Mouse (Mus musculus): Measurements from ENCODE around the gene Nkpd1. TPM values are rescaled to one million over a fixed set of nuclear protein-coding genes. Genes with fewer than 3 reads are reported as not detected.

The Nkpd1 gene
- polyA plus RNA-seq, 1 experiment from 2014 or later, result 1.8 TPM

- Histone ChIP-seq H3K36me3 (ENCODE audit: control insufficient read depth, insufficient read depth, low read length) (no peaks in the 10 kb centered on the region), H3K9me3 (replicated peaks; ENCODE audit: control insufficient read depth, low read length) (no peaks in the 10 kb centered on the region), H3K27me3 (ENCODE audit: control insufficient read depth, insufficient read depth, low read length) (no peaks in the 10 kb centered on the region), H3K9ac (ENCODE audit: low read length) (no peak overlapping the region), H3K4me3 (replicated peaks; ENCODE audit: low read length) (no peak overlapping the region), H3K27ac (ENCODE audit: low read length) (no peak overlapping the region), H3K4me2 (ENCODE audit: low read depth, low read length) (no peak overlapping the region), H3K4me1 (ENCODE audit: control insufficient read depth, insufficient read depth, low read length) (no peaks in the 10 kb centered on the region)
- WGBS, result 64% methylated on average over 12 of the region's 12 CpGs
- ATAC-seq (ENCODE audit: insufficient read depth, low FRiP score), result no peak
These were observed 16.9 kb upstream of the Nkpd1 start for GRCm38 (mm10) chr7:19500420-19501363.

GRCm38 (mm10) chr7:19501658-19502057, 16.0 kb upstream of the Nkpd1 start:
- ATAC-seq (ENCODE audit: insufficient read depth, low FRiP score), result no peak
- H3K27ac ChIP-seq (ENCODE audit: low read length), result no peak overlapping the region
- H3K4me2 ChIP-seq (ENCODE audit: low read depth, low read length), result no peak overlapping the region
- no peak overlapping the region for H3K9ac ChIP-seq (ENCODE audit: low read length)
- no peaks in the 10 kb centered on the region for H3K4me1 ChIP-seq (ENCODE audit: control insufficient read depth, insufficient read depth, low read length)
- 71% methylated on average over 4 of the region's 4 CpGs for WGBS
- no peaks in the 10 kb centered on the region for H3K36me3 ChIP-seq (ENCODE audit: control insufficient read depth, insufficient read depth, low read length)
- no peaks in the 10 kb centered on the region for H3K27me3 ChIP-seq (ENCODE audit: control insufficient read depth, insufficient read depth, low read length)
- no peaks in the 10 kb centered on the region for H3K9me3 ChIP-seq (replicated peaks; ENCODE audit: control insufficient read depth, low read length)
- H3K4me3 ChIP-seq (replicated peaks; ENCODE audit: low read length), result no peak overlapping the region

- H3K4me3 ChIP-seq (replicated peaks; ENCODE audit: low read length), result no peak overlapping the region
- H3K27ac ChIP-seq (ENCODE audit: low read length), result no peak overlapping the region
- no peaks in the 10 kb centered on the region for H3K27me3 ChIP-seq (ENCODE audit: control insufficient read depth, insufficient read depth, low read length)
- H3K4me1 ChIP-seq (ENCODE audit: control insufficient read depth, insufficient read depth, low read length), result 0 out of 2 replicates have a peak, but pooled peaks cover 7% of the 10 kb centered on the region
- WGBS, result 26% methylated on average over 5 of the region's 5 CpGs
- H3K36me3 ChIP-seq (ENCODE audit: control insufficient read depth, insufficient read depth, low read length), result no peaks in the 10 kb centered on the region
- H3K4me2 ChIP-seq (ENCODE audit: low read depth, low read length), result no peak overlapping the region
- H3K9me3 ChIP-seq (replicated peaks; ENCODE audit: control insufficient read depth, low read length), result no peaks in the 10 kb centered on the region
- ATAC-seq (ENCODE audit: insufficient read depth, low FRiP score), result no peak
- peak overlapping the region; percentile 46; the same call in 1 of the 2 replicates for H3K9ac ChIP-seq (ENCODE audit: low read length)
These were observed 14.1 kb upstream of the Nkpd1 start for GRCm38 (mm10) chr7:19503481-19504068.

DNA sequence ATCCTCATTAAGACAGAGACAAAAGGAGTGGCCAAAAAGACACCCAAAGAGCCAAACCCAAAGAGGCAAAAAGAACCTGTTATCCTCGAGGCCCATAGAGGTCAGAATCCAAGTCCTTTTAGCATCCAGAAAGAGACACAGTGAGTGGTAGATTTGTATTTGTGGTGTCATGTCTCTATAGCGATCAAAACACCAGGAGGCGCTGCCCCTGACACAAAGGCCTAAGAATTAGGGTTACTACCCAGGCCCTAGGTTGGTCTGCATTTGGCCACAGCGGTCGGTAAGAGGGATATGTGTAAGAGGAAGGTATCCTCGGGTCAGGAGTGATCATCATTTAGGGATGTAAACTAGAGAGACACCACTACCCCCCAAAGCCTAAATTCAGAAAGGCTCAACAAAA, 11.3 kb upstream of the Nkpd1 start:
- Histone ChIP-seq H3K9me3 (replicated peaks; ENCODE audit: control insufficient read depth, low read length) (no peaks in the 10 kb centered on the region), H3K36me3 (ENCODE audit: control insufficient read depth, insufficient read depth, low read length) (no peaks in the 10 kb centered on the region), H3K4me1 (ENCODE audit: control insufficient read depth, insufficient read depth, low read length) (0 out of 2 replicates have a peak, but pooled peaks cover 11% of the 10 kb centered on the region), H3K4me3 (replicated peaks; ENCODE audit: low read length) (peak overlapping the region; percentile 86; the same call in 1 of the 2 replicates), H3K27ac (ENCODE audit: low read length) (no peak overlapping the region), H3K27me3 (ENCODE audit: control insufficient read depth, insufficient read depth, low read length) (no peaks in the 10 kb centered on the region), H3K4me2 (ENCODE audit: low read depth, low read length) (peak overlapping the region; percentile 96), H3K9ac (ENCODE audit: low read length) (no peak overlapping the region)
- 44% methylated on average over 6 of the region's 6 CpGs for WGBS
- no peak for ATAC-seq (ENCODE audit: insufficient read depth, low FRiP score)

DNA sequence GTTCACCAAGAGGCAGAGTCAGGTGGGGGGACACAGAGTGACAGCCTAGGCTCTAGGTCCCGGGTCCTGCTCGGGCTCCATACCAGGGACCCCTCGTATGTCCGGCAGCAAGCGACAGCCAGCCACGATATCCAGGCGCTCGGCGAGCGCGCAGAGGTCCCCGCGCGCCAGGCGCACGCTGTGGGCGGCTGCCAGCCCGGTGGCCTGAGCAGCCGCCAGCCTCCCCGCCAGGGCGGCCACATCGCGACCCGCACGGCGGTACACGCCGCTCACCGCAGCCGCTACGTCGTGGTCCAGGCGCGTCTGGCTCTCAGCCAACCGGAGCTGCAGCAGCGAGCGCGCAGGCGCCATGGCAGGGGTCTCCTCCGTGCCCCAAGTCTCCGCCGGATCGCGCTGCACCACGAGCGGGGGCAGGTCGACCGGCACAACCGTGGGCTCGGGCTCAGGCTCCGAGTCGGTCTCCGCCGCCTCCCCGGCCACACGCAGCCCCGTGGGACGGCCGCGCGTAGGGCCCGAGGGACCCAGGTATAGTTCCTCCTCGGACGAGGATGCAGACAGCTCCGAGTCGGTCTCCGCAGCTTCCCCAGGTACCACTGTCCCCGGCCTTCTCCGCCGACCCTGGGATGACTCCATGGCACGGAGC, 10.5 kb upstream of the Nkpd1 start:
- WGBS, result under 1% methylated on average over 71 of the region's 71 CpGs
- Histone ChIP-seq H3K9me3 (replicated peaks; ENCODE audit: control insufficient read depth, low read length) (no peaks in the 10 kb centered on the region), H3K36me3 (ENCODE audit: control insufficient read depth, insufficient read depth, low read length) (no peaks in the 10 kb centered on the region), H3K27ac (ENCODE audit: low read length) (no peak overlapping the region), H3K27me3 (ENCODE audit: control insufficient read depth, insufficient read depth, low read length) (no peaks in the 10 kb centered on the region), H3K4me1 (ENCODE audit: control insufficient read depth, insufficient read depth, low read length) (0 out of 2 replicates have a peak, but pooled peaks cover 11% of the 10 kb centered on the region), H3K4me3 (replicated peaks; ENCODE audit: low read length) (peak overlapping the region; percentile 86), H3K9ac (ENCODE audit: low read length) (peak overlapping the region; percentile 90), H3K4me2 (ENCODE audit: low read depth, low read length) (peak overlapping the region; percentile 96)
- ATAC-seq (ENCODE audit: insufficient read depth, low FRiP score), result no peak

GRCm38 (mm10) chr7:19507612-19507981, 10.0 kb upstream of the Nkpd1 start:
- Histone ChIP-seq H3K4me1 (ENCODE audit: control insufficient read depth, insufficient read depth, low read length) (0 out of 2 replicates have a peak, but pooled peaks cover 11% of the 10 kb centered on the region), H3K27me3 (ENCODE audit: control insufficient read depth, insufficient read depth, low read length) (no peaks in the 10 kb centered on the region), H3K9me3 (replicated peaks; ENCODE audit: control insufficient read depth, low read length) (no peaks in the 10 kb centered on the region), H3K27ac (ENCODE audit: low read length) (0 out of 2 replicates have a peak overlapping the region, but pooled peaks have one; percentile 36), H3K4me2 (ENCODE audit: low read depth, low read length) (peak overlapping the region; percentile 96), H3K36me3 (ENCODE audit: control insufficient read depth, insufficient read depth, low read length) (no peaks in the 10 kb centered on the region), H3K4me3 (replicated peaks; ENCODE audit: low read length) (peak overlapping the region; percentile 86), H3K9ac (ENCODE audit: low read length) (peak overlapping the region; percentile 90)
- WGBS, result 4% methylated on average over 18 of the region's 18 CpGs
- no peak for ATAC-seq (ENCODE audit: insufficient read depth, low FRiP score)

- peak within 1 kb of the TSS; percentile 96 for H3K4me2 ChIP-seq (ENCODE audit: low read depth, low read length)
- under 1% methylated on average over 56 of the region's 56 CpGs for WGBS
- peak within 1 kb of the TSS; percentile 86 for H3K4me3 ChIP-seq (replicated peaks; ENCODE audit: low read length)
- peak within 1 kb of the TSS; percentile 48; the same call in 1 of the 2 replicates for H3K27ac ChIP-seq (ENCODE audit: low read length)
- 0 out of 2 replicates have a peak, but pooled peaks cover 11% of the 10 kb centered on the region for H3K4me1 ChIP-seq (ENCODE audit: control insufficient read depth, insufficient read depth, low read length)
- H3K27me3 ChIP-seq (ENCODE audit: control insufficient read depth, insufficient read depth, low read length), result no peaks in the 10 kb centered on the region
- ATAC-seq (ENCODE audit: insufficient read depth, low FRiP score), result peak; percentile 95
- no peaks in the 10 kb centered on the region for H3K9me3 ChIP-seq (replicated peaks; ENCODE audit: control insufficient read depth, low read length)
- H3K9ac ChIP-seq (ENCODE audit: low read length), result peak within 1 kb of the TSS; percentile 90
- H3K36me3 ChIP-seq (ENCODE audit: control insufficient read depth, insufficient read depth, low read length), result no peaks in the 10 kb centered on the region
These were observed 9.3 kb upstream of the Nkpd1 start, which contains the start of the genes Bloc1s3 and Trappc6a for GRCm38 (mm10) chr7:19508150-19508923. Gene Bloc1s3, minus strand, starts transcription at chr7:19508367. Gene Trappc6a, plus strand, starts transcription at chr7:19508395.

GRCm38 (mm10) chr7:19508924-19509568, 8.6 kb upstream of the Nkpd1 start:
- peak overlapping the region; percentile 96 for H3K4me2 ChIP-seq (ENCODE audit: low read depth, low read length)
- no peaks in the 10 kb centered on the region for H3K27me3 ChIP-seq (ENCODE audit: control insufficient read depth, insufficient read depth, low read length)
- ATAC-seq (ENCODE audit: insufficient read depth, low FRiP score), result no peak; the same call in 1 of the 2 replicates
- no peaks in the 10 kb centered on the region for H3K9me3 ChIP-seq (replicated peaks; ENCODE audit: control insufficient read depth, low read length)
- H3K9ac ChIP-seq (ENCODE audit: low read length), result peak overlapping the region; percentile 90
- H3K4me1 ChIP-seq (ENCODE audit: control insufficient read depth, insufficient read depth, low read length), result 0 out of 2 replicates have a peak, but pooled peaks cover 11% of the 10 kb centered on the region
- 6% methylated on average over 15 of the region's 15 CpGs for WGBS
- peak overlapping the region; percentile 86 for H3K4me3 ChIP-seq (replicated peaks; ENCODE audit: low read length)
- no peaks in the 10 kb centered on the region for H3K36me3 ChIP-seq (ENCODE audit: control insufficient read depth, insufficient read depth, low read length)
- peak overlapping the region; percentile 48; the same call in 1 of the 2 replicates for H3K27ac ChIP-seq (ENCODE audit: low read length)
